Mouse (Mus musculus) forebrain, embryonic 16.5 days (tissue): Measurements from ENCODE around the gene St7. TPM values are rescaled to one million over a fixed set of nuclear protein-coding genes. Genes with fewer than 3 reads are reported as not detected.

Experiments used
- ATAC-seq: fragments of 200-750 bp; cut with Nextera tagmentation; 2 replicates; pipeline ENCODE4 v1.8.0; 2017; ENCODE audit warnings: mild to moderate bottlenecking, moderate library complexity
- H3K27ac ChIP-seq: fragments of 300-500 bp; sonication (generic); 2 replicates; pipeline ENCODE4 v1.5.1; 2014; ENCODE audit warnings: low read length, control low read depth
- H3K27me3 ChIP-seq: fragments of 300-500 bp; sonication (generic); replicated peaks from 2 replicates; pipeline ENCODE4 v1.6.1; 2014; ENCODE audit warnings: low read length; ENCODE audit not compliant: control insufficient read depth, insufficient read depth
- H3K36me3 ChIP-seq: fragments of 300-500 bp; sonication (generic); 2 replicates; pipeline ENCODE4 v1.6.1; 2014; ENCODE audit not compliant: control insufficient read depth, insufficient read depth
- H3K4me1 ChIP-seq: fragments of 300-500 bp; sonication (generic); replicated peaks from 2 replicates; pipeline ENCODE4 v1.6.1; 2014; ENCODE audit warnings: low read length; ENCODE audit not compliant: control insufficient read depth, insufficient read depth
- H3K4me2 ChIP-seq: fragments of 300-500 bp; sonication (generic); 2 replicates; pipeline ENCODE4 v1.6.1; 2014; ENCODE audit warnings: mild to moderate bottlenecking, low read length, control low read depth
- H3K4me3 ChIP-seq: fragments of 300-500 bp; sonication (generic); replicated peaks from 2 replicates; pipeline ENCODE4 v1.5.1; 2014; ENCODE audit warnings: mild to moderate bottlenecking, low read length, control low read depth
- H3K9ac ChIP-seq: fragments of 300-500 bp; sonication (generic); replicated peaks from 2 replicates; pipeline ENCODE4 v1.6.1; 2014; ENCODE audit warnings: low read depth, low read length, control low read depth
- H3K9me3 ChIP-seq: fragments of 300-500 bp; sonication (generic); 2 replicates; pipeline ENCODE4 v1.6.1; 2016; ENCODE audit warnings: low read length; ENCODE audit not compliant: control insufficient read depth
- WGBS: fragments of 180-500 bp; shearing (Covaris S2); extraction: QIAGEN DNeasy Blood & Tissue Kit; methylation state at CpG from one replicate; pipeline ENCODE4 v1.1.7; 2014; 5-methylcytosine and 5-hydroxymethylcytosine counted together
- polyA plus RNA-seq: library from polyadenylated mRNA; unstranded; fragments of >200 nt; fragmentation: Nextera tagmentation; extraction: Ambion mirVana; gene quantifications from 2 replicates; pipeline ENCODE4 v1.2.1, GENCODE M21; 2015

St7 gene
- polyA plus RNA-seq, 1 experiment from 2014 or later, result 68.0 TPM

- Histone ChIP-seq H3K36me3 (no peaks in the 10 kb centered on the region), H3K4me1 (no peaks in the 10 kb centered on the region), H3K27ac (no peak overlapping the region), H3K9ac (no peak overlapping the region), H3K4me2 (peak overlapping the region; percentile 13; the same call in 1 of the 2 replicates), H3K4me3 (no peak overlapping the region), H3K9me3 (no peaks in the 10 kb centered on the region), H3K27me3 (no peaks in the 10 kb centered on the region)
- 25% methylated on average over 12 of the region's 12 CpGs for WGBS
- ATAC-seq, result peak; percentile 76
Measured at GRCm38 (mm10) chr6:17675019-17675756, 17.5 kb upstream of the St7 start.

GRCm38 (mm10) chr6:17677008-17677407 lies 15.7 kb upstream of the St7 start:
- WGBS, result 91% methylated on average over 2 of the region's 2 CpGs
- no peak for ATAC-seq
- Histone ChIP-seq H3K9me3 (no peaks in the 10 kb centered on the region), H3K4me2 (no peak overlapping the region), H3K27me3 (no peaks in the 10 kb centered on the region), H3K27ac (no peak overlapping the region), H3K4me1 (no peaks in the 10 kb centered on the region), H3K9ac (no peak overlapping the region), H3K4me3 (no peak overlapping the region), H3K36me3 (no peaks in the 10 kb centered on the region)

GRCm38 (mm10) chr6:17680266-17680925 lies 12.3 kb upstream of the St7 start:
- H3K4me2 ChIP-seq, result no peak overlapping the region
- H3K9me3 ChIP-seq, result no peaks in the 10 kb centered on the region
- H3K36me3 ChIP-seq, result no peaks in the 10 kb centered on the region
- H3K27ac ChIP-seq, result no peak overlapping the region
- H3K4me1 ChIP-seq, result no peaks in the 10 kb centered on the region
- H3K9ac ChIP-seq, result no peak overlapping the region
- WGBS, result 81% methylated on average over 6 of the region's 6 CpGs
- ATAC-seq, result no peak
- no peak overlapping the region for H3K4me3 ChIP-seq
- H3K27me3 ChIP-seq, result no peaks in the 10 kb centered on the region

GRCm38 (mm10) chr6:17681810-17682209 lies 10.9 kb upstream of the St7 start:
- H3K9ac ChIP-seq, result no peak overlapping the region
- no peaks in the 10 kb centered on the region for H3K36me3 ChIP-seq
- no peak overlapping the region for H3K27ac ChIP-seq
- H3K4me3 ChIP-seq, result no peak overlapping the region
- H3K4me2 ChIP-seq, result no peak overlapping the region
- ATAC-seq, result no peak
- H3K9me3 ChIP-seq, result no peaks in the 10 kb centered on the region
- WGBS, result 97% methylated on average over 8 of the region's 8 CpGs
- no peaks in the 10 kb centered on the region for H3K4me1 ChIP-seq
- no peaks in the 10 kb centered on the region for H3K27me3 ChIP-seq

- no peak overlapping the region for H3K4me2 ChIP-seq
- H3K9ac ChIP-seq, result no peak overlapping the region
- no peaks in the 10 kb centered on the region for H3K36me3 ChIP-seq
- H3K27ac ChIP-seq, result no peak overlapping the region
- 87% methylated on average over 5 of the region's 5 CpGs for WGBS
- peaks cover 3% of the 10 kb centered on the region; the same call in 1 of the 2 replicates for H3K4me1 ChIP-seq
- no peaks in the 10 kb centered on the region for H3K9me3 ChIP-seq
- no peak for ATAC-seq
- no peaks in the 10 kb centered on the region for H3K27me3 ChIP-seq
- H3K4me3 ChIP-seq, result no peak overlapping the region
Measured at GRCm38 (mm10) chr6:17688676-17689075, 4.1 kb upstream of the St7 start.

GRCm38 (mm10) chr6:17693726-17694549 lies 1.2 kb downstream of the St7 start:
- H3K27ac ChIP-seq, result peak overlapping the region; percentile 63
- peak overlapping the region; percentile 82 for H3K4me3 ChIP-seq
- H3K4me1 ChIP-seq, result peaks cover 17% of the 10 kb centered on the region
- H3K27me3 ChIP-seq, result no peaks in the 10 kb centered on the region
- WGBS, result under 1% methylated on average over 93 of the region's 97 CpGs
- ATAC-seq, result peak; percentile 76
- H3K9me3 ChIP-seq, result no peaks in the 10 kb centered on the region
- H3K4me2 ChIP-seq, result peak overlapping the region; percentile 91
- H3K36me3 ChIP-seq, result no peaks in the 10 kb centered on the region
- peak overlapping the region; percentile 82 for H3K9ac ChIP-seq

- peak; percentile 70 for ATAC-seq
- WGBS, result under 1% methylated on average over 45 of the region's 46 CpGs
- Histone ChIP-seq H3K9me3 (no peaks in the 10 kb centered on the region), H3K4me1 (peaks cover 17% of the 10 kb centered on the region), H3K36me3 (no peaks in the 10 kb centered on the region), H3K27ac (peak overlapping the region; percentile 63), H3K27me3 (no peaks in the 10 kb centered on the region), H3K9ac (peak overlapping the region; percentile 82), H3K4me2 (peak overlapping the region; percentile 91), H3K4me3 (peak overlapping the region; percentile 82)
Measured at GRCm38 (mm10) chr6:17694550-17694951, 1.8 kb downstream of the St7 start.

GRCm38 (mm10) chr6:17696321-17696734 lies 3.6 kb downstream of the St7 start:
- Histone ChIP-seq H3K36me3 (no peaks in the 10 kb centered on the region), H3K4me1 (peaks cover 22% of the 10 kb centered on the region), H3K4me2 (peak overlapping the region; percentile 35), H3K4me3 (peak overlapping the region; percentile 1; the same call in 1 of the 2 replicates), H3K27me3 (no peaks in the 10 kb centered on the region), H3K27ac (peak overlapping the region; percentile 53), H3K9ac (no peak overlapping the region), H3K9me3 (no peaks in the 10 kb centered on the region)
- WGBS, result 31% methylated on average over 5 of the region's 5 CpGs
- ATAC-seq, result peak; percentile 13; the same call in 1 of the 2 replicates
